Mouse (Mus musculus) colon, adult 2 months (tissue): ENCODE results near the gene AF366264. TPM values are rescaled to one million over a fixed set of nuclear protein-coding genes. Genes with fewer than 3 reads are reported as not detected.

Source experiments
- polyA plus RNA-seq: library from polyadenylated mRNA; depleted of rRNA; stranded (reverse); fragments of >200 nt; gene quantifications from 2 replicates; pipeline ENCODE4 v1.2.3, GENCODE M21; 2012; rRNA removed

AF366264 gene
- not detected in 2 replicates for polyA plus RNA-seq

GRCm38 (mm10) chr8:13838289-13838688 lies at the start of gene AF366264:
AF366264 (minus strand) TSS chr8:13838389.

GRCm38 (mm10) chr8:13785250-13785763 lies 52.9 kb downstream of the AF366264 start, which contains the start of gene Upf3a:
Upf3a (plus strand) TSS chr8:13785615.

Other genes with a start within 250 kb of the AF366264 start
- 20.3 and 21.2 TPM in 2 replicates for gene Rasa3, start 160.8 kb downstream of the AF366264 start, polyA plus RNA-seq
- not detected in 2 replicates for gene Cfap97d2, start 132.5 kb downstream of the AF366264 start, polyA plus RNA-seq
- 24.9 and 28.0 TPM in 2 replicates for gene Cdc16, start 80.7 kb downstream of the AF366264 start, polyA plus RNA-seq
- 9.1 and 9.4 TPM in 2 replicates for gene Upf3a, start 52.8 kb downstream of the AF366264 start, polyA plus RNA-seq
- 6.9 and 8.1 TPM in 2 replicates for gene Champ1, start 31.3 kb upstream of the AF366264 start, polyA plus RNA-seq
- 16.4 and 16.8 TPM in 2 replicates for gene Coprs, start 51.9 kb upstream of the AF366264 start, polyA plus RNA-seq